Mouse (Mus musculus) left cerebral cortex, adult 18-20 months (tissue): ENCODE measurements around the gene Idh1. TPM values are rescaled to one million over a fixed set of nuclear protein-coding genes. Genes with fewer than 3 reads are reported as not detected.
A peak's percentile ranks its signal among the peaks of the same experiment; 100 is the strongest.

ENCODE experiments used
- DNase-seq, 2 experiments: peaks; one replicate each; pipeline ENCODE4 v3.0.0; 2021 to 2022; ENCODE audit warnings: low spot score in 2 of 2, mixed read lengths in 1 of 2
- total RNA-seq, 2 experiments: library from RNA; stranded (reverse); gene quantifications; 2 replicates each; pipeline ENCODE4 v1.2.3; 2021

The Idh1 gene
- total RNA-seq, 2 experiments from 2014 or later = 41.3 to 41.6 TPM

GRCm38 (mm10) chr1:65118150-65118913, 68.0 kb downstream of the Idh1 start:
- DNase-seq = no peak

- DNase-seq = no peak
Measured at GRCm38 (mm10) chr1:65113536-65114172, 72.6 kb downstream of the Idh1 start.

- DNase-seq = no peak
Measured at GRCm38 (mm10) chr1:65112807-65113196, 73.5 kb downstream of the Idh1 start.

GRCm38 (mm10) chr1:65112031-65112806, 74.1 kb downstream of the Idh1 start:
- DNase-seq = peak; percentile 75 to 76

GRCm38 (mm10) chr1:65109756-65110435, 76.4 kb downstream of the Idh1 start:
- no peak for DNase-seq

- no peak for DNase-seq
Measured at GRCm38 (mm10) chr1:65109196-65109595, 77.1 kb downstream of the Idh1 start.

Other genes starting within 250 kb of the Idh1 start
- 10 to 100 TPM; 40.0 to 40.9 TPM for gene Plekhm3, start 229.7 kb downstream of the Idh1 start, total RNA-seq
- gene Akr1cl, start 153.7 kb downstream of the Idh1 start, total RNA-seq = not detected
- gene Cryge, start 135.4 kb downstream of the Idh1 start, total RNA-seq = not detected
- not detected for gene Crygd, start 123.0 kb downstream of the Idh1 start, total RNA-seq
- gene Crygc, start 112.8 kb downstream of the Idh1 start, total RNA-seq = not detected
- not detected for gene Crygb, start 104.2 kb downstream of the Idh1 start, total RNA-seq
- gene Cryga, start 83.1 kb downstream of the Idh1 start, total RNA-seq = not detected
- gene Gm28845, start 66.9 kb downstream of the Idh1 start, total RNA-seq = under 1 TPM in 1 of 2 experiments, not detected in 1; 0.91 TPM
- gene D630023F18Rik, start 63.3 kb downstream of the Idh1 start, total RNA-seq = 1 to 10 TPM; 5.6 to 6.7 TPM
- 10 to 100 TPM; 44.3 to 47.5 TPM for gene Pikfyve, start 183 bp upstream of the Idh1 start, total RNA-seq
- 1 to 10 TPM; 1.7 to 1.9 TPM for gene Pth2r, start 95.6 kb upstream of the Idh1 start, total RNA-seq